Mouse (Mus musculus) cerebellum, adult 2 months (tissue): ENCODE data around the gene Slc41a3.

Experiments used
- CTCF ChIP-seq: fragments of 200-500 bp; IDR thresholded peaks from 2 replicates; pipeline ENCODE4 v1.5.1; 2011; ENCODE audit warnings: low read depth, mild to moderate bottlenecking, control low read depth, low read length, moderate library complexity, borderline replicate concordance; ENCODE audit not compliant: insufficient read depth
- POLR2A ChIP-seq: fragments of 200-500 bp; IDR thresholded peaks from 2 replicates; pipeline ENCODE4 v1.6.1; 2011; ENCODE audit warnings: low read length, control low read depth, borderline replicate concordance; ENCODE audit not compliant: insufficient read depth

- TF ChIP-seq CTCF = no peak
- TF ChIP-seq POLR2A = no peak
Measured at GRCm38 (mm10) chr6:90691935-90692334, 87.4 kb downstream of the Slc41a3 start.
